Mouse (Mus musculus) thymus, postnatal 0 days (tissue): ENCODE measurements around the gene Grpel1. TPM values are rescaled to one million over a fixed set of nuclear protein-coding genes. Genes with fewer than 3 reads are reported as not detected.

Source experiments
- DNase-seq: peaks from one replicate; pipeline ENCODE4 v3.0.0-alpha.2; 2015; ENCODE audit warnings: low spot score
- polyA plus RNA-seq: library from polyadenylated mRNA; unstranded; fragments of >200 nt; fragmentation: Nextera tagmentation; extraction: Ambion mirVana; gene quantifications from 2 replicates; pipeline ENCODE4 v1.2.1, GENCODE M21; 2015

Gene Grpel1
- polyA plus RNA-seq, 1 experiment from 2014 or later, result 59.3 TPM

GRCm38 (mm10) chr5:36508351-36508750, 43.6 kb downstream of the Grpel1 start:
- no peak for DNase-seq

- DNase-seq, result no peak
Observed at GRCm38 (mm10) chr5:36510956-36511355, 46.2 kb downstream of the Grpel1 start.

- peak; percentile 23 for DNase-seq
Observed at GRCm38 (mm10) chr5:36515126-36515525, 50.3 kb downstream of the Grpel1 start.

GRCm38 (mm10) chr5:36515558-36515957, 50.8 kb downstream of the Grpel1 start:
- DNase-seq, result no peak

GRCm38 (mm10) chr5:36517596-36517995, 52.8 kb downstream of the Grpel1 start:
- no peak for DNase-seq

- peak; percentile 72 for DNase-seq
Observed at GRCm38 (mm10) chr5:36519751-36520150, 55.0 kb downstream of the Grpel1 start.

- DNase-seq, result no peak
Observed at GRCm38 (mm10) chr5:36522782-36523181, 58.0 kb downstream of the Grpel1 start.

- DNase-seq, result no peak
Observed at GRCm38 (mm10) chr5:36523219-36523703, 58.5 kb downstream of the Grpel1 start.

Other genes starting within 250 kb of the Grpel1 start
- gene Sorcs2, start 66.9 kb upstream of the Grpel1 start, polyA plus RNA-seq, result 1.6 and 1.7 TPM in 2 replicates
- gene Tada2b, start 19.3 kb downstream of the Grpel1 start, polyA plus RNA-seq, result 1.7 and 1.9 TPM in 2 replicates
- gene Ccdc96, start 19.6 kb downstream of the Grpel1 start, polyA plus RNA-seq, result 0.22 and 0.25 TPM in 2 replicates
- 22.4 and 22.6 TPM in 2 replicates for gene Tbc1d14, start 128.3 kb downstream of the Grpel1 start, polyA plus RNA-seq
- gene D5Ertd579e, start 231.0 kb downstream of the Grpel1 start, polyA plus RNA-seq, result 20.9 and 27.1 TPM in 2 replicates